Mouse (Mus musculus) inflammation-experienced regulatory T-cells (primary cell): Measurements from ENCODE around the gene Ppp2r3c. TPM values are rescaled to one million over a fixed set of nuclear protein-coding genes. Genes with fewer than 3 reads are reported as not detected.

Experiments
- polyA plus RNA-seq, 2 experiments: library from polyadenylated mRNA; unstranded; fragments of 100-300 nt; shearing (Covaris generic); gene quantifications; one replicate each; pipeline ENCODE4 v1.2.1; 2017

Gene Ppp2r3c
- 10 to 100 TPM; 13.3 to 14.1 TPM for polyA plus RNA-seq

GRCm38 (mm10) chr12:55302485-55303441, at the start of gene Ppp2r3c:
TSS of gene Ppp2r3c (minus strand) at chr12:55302998.

GRCm38 (mm10) chr12:55299336-55299735, 3.5 kb downstream of the Ppp2r3c start, which contains the start of gene 1110008L16Rik:
TSS of gene 1110008L16Rik (plus strand) at chr12:55299577.

GRCm38 (mm10) chr12:55229626-55230519, 72.9 kb downstream of the Ppp2r3c start, which contains the start of gene Srp54c:
TSS of gene Srp54c (plus strand) at chr12:55230168.

Other genes with a start within 250 kb of the Ppp2r3c start
- 10 to 100 TPM; 20.0 to 29.2 TPM for gene 2700097O09Rik, start 222.9 kb downstream of the Ppp2r3c start, polyA plus RNA-seq
- 100 to 1,000 TPM; 119 to 134 TPM for gene Srp54a, start 222.7 kb downstream of the Ppp2r3c start, polyA plus RNA-seq
- 10 to 100 TPM; 32.1 to 47.5 TPM for gene Fam177a, start 178.5 kb downstream of the Ppp2r3c start, polyA plus RNA-seq
- 10 to 100 TPM; 29.7 to 35.3 TPM for gene Srp54b, start 147.9 kb downstream of the Ppp2r3c start, polyA plus RNA-seq
- gene 1700047I17Rik2, start 103.4 kb downstream of the Ppp2r3c start, polyA plus RNA-seq = not detected
- 10 to 100 TPM; 61.3 to 67.3 TPM for gene Srp54c, start 72.8 kb downstream of the Ppp2r3c start, polyA plus RNA-seq
- 10 to 100 TPM in 1 of 2 experiments, 1 to 10 TPM in 1; 7.7 to 10.0 TPM for gene 1110008L16Rik, start 3.4 kb downstream of the Ppp2r3c start, polyA plus RNA-seq
- 100 to 1,000 TPM; 271 to 272 TPM for gene Psma6, start 81.2 kb upstream of the Ppp2r3c start, polyA plus RNA-seq
- 100 to 1,000 TPM; 467 to 724 TPM for gene Nfkbia, start 189.6 kb upstream of the Ppp2r3c start, polyA plus RNA-seq